Mouse (Mus musculus) inflammation-experienced regulatory T-cells (primary cell): Measurements from ENCODE around the gene Tmem234. TPM values are rescaled to one million over a fixed set of nuclear protein-coding genes. Genes with fewer than 3 reads are reported as not detected.

ENCODE experiments used
- polyA plus RNA-seq, 2 experiments: library from polyadenylated mRNA; unstranded; fragments of 100-300 nt; shearing (Covaris generic); gene quantifications; one replicate each; pipeline ENCODE4 v1.2.1; 2017

Gene Tmem234
- polyA plus RNA-seq = 100 to 1,000 TPM; 197 to 198 TPM

DNA sequence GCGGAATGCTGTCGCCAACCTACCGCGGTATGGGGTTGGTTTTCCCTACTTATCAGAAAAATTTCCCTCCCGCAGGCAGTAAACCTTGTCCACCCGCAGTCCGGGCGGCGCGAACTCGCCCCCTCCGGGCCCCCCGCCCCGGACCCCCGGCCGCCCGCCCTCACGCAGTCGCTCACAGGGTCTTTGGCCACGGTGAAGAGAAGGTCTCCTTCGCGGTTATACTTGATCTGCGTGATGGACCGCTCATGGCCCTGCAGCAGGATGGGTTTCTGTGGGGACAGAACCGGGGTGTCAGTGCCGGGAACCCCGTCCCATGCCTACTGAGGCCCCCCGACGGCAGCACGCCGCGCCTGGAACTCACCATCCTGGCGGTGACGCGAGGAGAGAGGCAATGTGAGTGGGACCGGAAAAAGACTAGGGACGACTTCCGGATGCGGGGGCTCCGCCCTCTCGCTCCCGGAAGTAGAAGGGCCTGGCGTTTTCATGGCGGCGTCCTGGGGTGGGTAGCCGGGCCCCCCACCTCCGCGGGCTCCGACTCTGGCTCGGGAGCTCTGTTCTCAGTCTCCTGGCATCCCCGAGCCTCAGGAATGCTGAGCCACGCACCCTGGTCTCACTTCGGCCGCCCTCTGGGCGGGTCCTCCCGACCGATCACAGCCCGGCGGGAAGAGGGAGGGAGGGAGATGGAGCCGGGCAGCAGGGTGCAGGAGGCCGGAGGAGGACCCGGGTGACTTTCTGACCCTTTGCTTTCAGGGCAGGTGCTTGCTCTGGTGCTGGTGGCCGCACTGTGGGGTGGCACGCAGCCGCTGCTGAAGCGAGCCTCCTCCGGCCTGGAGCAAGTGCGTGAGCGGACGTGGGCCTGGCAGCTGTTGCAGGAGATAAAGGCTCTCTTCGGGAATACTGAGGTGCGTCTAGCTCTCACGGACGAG lies at the start of gene Tmem234, which contains the start of gene Eif3i:
Gene Tmem234 (plus strand): TSS at position 436 of the 926 bp plus-strand sequence.
Gene Eif3i (minus strand): TSS at position 416 of the 926 bp plus-strand sequence.

DNA sequence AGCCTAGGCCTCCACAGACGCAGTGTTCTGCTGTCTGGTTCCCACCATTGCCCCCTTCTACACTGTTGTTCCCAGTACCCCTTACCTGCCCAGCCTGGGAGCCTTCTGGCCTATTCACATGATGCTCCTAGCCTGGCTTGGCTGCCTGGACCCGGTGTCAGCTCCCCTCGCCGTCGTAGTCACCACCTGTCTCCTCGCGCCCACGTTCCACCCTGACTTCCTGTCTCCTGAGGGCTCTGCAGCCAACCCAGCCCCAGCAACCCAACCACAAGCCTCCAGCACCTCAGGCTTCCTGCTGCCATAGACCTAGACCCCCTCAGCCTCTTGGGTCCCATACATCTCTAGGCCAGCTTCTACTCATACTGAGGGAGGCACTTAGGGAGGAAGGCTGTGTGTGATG lies 27.0 kb upstream of the Tmem234 start, which contains the start of gene Lck:
Gene Lck (minus strand): TSS at position 212 of the 400 bp plus-strand sequence.

DNA sequence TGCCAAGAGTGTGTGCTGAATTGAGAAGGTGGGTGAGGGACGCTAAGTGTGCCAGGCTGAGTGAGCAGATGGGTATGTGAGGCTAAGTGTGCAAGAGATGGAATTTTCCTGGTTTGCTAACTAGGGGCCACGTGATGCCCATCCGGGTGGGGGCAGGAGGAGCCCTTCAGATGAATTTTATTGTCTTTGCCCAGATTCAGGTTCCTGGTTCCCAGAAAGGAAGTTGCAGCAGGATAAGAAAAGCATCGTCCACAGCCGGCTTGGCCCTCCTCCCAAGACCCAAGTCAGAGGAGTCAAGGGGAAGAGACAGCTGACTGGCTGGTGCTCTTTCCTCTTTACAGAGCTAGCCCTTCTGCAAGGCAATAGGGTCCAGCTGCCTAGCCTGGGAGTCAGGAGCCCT lies 22.0 kb upstream of the Tmem234 start, which contains the start of gene Fam167b:
Gene Fam167b (minus strand): TSS at position 84 of the 400 bp plus-strand sequence.

DNA sequence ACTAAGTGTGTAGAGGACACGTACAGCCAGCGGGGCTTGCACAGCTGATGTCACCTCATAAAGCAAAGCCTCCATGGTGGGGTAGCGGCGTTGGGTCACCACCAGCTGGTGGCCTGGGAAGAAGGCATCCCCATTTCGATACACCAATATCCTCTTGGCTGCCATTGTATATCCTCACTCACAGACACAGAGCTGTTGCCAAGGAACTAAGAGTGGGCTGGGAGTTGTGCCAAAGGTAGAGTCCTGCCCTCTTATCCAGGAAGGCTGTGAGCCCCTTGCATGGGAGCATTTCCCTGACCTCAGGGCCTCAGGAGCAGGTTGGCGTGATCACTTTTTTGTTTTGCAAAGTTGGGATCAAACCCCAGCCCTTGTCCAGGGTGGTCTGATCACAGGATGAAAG lies 13.6 kb downstream of the Tmem234 start, which contains the start of gene Dcdc2b:
Gene Dcdc2b (minus strand): TSS at position 165 of the 400 bp plus-strand sequence.

DNA sequence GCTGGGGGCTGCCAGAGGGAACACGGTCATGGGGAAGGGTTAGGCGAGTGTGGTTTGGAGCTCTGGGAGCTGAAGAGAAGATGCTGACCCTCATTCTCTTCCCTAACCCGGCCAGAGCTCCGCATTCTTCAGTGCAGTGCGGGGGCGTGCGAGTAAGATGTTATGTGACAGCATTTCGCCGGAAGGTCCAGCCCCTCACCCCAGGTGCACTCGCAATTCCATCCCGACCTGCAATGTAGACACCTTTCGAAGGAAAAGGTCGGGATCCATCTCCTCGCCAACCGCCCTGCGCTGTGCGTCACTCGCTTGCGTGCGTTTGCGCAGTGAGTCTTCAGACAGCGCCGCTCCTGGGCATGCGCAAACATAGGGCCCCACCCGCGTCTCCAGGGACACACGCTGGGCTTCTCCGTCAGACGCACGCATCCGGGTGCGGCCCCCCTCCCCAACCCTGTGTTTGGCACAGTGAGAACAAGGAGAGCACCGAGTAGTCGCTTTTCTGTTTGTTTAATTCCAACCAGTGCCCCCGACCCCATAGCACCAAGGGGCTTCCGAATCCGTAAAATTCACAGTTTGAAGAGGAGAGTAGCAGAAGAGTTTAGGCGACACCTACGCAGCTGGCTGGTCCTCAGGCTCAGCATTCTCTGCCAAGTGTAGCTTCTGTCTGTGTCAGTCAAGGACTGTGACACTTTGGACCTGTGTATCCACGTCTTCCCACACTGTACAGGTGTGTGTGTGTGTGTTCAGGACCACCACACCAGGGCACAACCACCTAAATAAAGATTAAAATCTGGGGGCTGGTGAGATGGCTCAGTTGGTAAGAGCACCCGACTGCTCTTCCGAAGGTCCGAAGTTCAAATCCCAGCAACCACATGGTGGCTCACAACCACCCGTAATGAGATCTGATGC lies 18.6 kb downstream of the Tmem234 start, which contains the start of gene Iqcc:
Gene Iqcc (minus strand): TSS at position 314 of the 906 bp plus-strand sequence.

DNA sequence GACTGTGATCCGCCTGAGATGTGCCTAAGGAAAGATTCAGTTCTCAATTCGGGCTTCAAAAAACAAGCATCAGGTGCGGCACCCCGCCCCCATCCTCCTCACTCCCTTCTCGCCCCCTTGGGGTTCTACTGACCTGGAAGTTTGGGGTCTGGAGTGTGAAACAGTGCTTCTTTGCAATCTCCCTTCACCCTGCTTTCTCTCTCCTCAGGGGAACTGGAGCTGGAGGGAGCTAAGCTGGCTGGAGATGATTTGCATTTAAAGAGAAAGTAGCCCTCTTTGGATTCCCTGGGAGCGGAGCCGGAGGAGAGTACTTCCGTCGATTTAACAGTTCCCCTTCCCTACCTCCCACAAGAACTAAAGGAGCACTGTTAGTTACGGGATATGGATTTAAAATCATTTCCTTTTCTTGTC lies 23.2 kb downstream of the Tmem234 start, which contains the start of gene Ccdc28b:
Gene Ccdc28b (minus strand): TSS at position 267 of the 411 bp plus-strand sequence.

DNA sequence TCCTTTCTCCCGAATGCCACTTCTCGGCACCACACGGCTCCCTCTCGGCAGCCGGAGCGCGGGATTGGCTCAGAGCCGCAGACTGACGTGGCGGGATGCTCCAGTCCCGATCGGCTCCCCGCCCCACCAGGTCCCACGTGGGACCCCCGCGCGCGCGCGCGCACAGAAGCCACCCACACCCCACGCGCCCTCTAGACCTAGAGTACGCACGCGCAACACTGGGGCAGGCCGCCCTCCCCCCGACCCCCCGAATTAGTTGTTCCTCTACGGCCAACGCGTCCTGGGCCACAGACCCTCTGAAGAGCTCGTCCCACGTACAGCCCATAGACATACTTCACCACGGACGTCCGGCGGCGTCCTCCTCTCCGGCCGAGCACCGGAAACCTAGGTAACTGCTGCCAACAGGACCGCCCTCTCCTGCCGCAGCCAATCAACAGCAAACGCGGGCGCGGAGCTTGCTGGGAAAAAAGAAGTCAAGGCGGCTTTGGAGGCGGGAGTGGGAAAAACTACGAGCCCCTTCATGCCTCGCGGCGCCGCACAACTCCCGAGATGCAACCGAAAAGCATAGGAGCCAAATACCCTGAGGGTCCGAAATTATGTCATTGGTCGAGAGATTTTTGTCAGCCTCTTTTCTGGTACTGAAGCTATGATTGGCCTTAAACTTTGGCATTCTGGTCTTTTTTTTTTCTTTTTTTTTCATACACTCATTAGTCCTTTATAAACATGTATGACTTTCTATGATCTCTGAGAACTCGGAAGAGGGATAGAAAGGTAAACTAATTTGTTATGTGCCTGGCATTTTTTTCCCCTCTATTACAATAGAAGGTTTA lies 40.4 kb downstream of the Tmem234 start, which contains the start of gene Txlna:
Gene Txlna (minus strand): TSS at position 428 of the 830 bp plus-strand sequence.

DNA sequence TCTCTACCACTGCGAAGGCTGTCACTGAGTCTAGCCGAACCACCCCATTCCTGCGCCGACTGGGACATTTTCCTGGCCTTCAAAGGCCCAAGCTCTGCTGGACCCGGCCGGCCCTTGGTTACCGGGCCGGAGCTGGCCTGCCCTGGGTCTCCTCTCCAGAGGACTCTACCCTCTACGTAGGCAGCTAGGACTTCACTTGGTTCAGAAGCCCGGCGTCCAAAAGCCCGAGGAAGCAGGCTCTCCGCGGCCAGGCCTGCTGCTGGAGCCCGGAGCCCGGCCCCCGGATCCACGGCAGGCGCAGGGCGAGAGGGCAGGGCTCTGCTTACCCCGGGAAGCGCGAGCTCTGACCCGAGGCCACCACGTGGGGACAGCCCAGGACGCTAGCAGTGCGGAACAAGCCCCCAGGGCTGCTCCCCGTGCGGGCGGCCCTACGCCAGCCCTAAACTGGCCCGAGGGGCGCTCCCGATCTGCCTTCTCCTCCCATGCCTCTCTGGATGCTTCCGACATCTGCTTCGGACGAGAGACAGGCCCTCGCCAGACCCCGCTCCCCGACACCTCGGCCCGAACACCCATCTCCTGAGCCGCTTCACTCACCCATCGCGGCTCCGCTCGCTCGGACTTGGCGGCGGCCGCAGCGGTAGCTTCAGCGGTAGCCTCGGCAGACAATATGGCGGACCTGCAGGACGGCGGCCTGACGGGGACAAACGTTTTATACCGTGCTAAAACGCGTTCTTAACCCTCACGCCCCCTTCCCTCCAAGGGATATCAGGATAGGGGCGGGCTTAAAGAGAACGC lies 71.8 kb downstream of the Tmem234 start, which contains the start of gene Kpna6:
Gene Kpna6 (minus strand): TSS at position 685 of the 795 bp plus-strand sequence.

Other genes starting within 250 kb of the Tmem234 start
- 10 to 100 TPM; 10.9 to 17.0 TPM for gene Zbtb8a, start 222.6 kb upstream of the Tmem234 start, polyA plus RNA-seq
- under 1 TPM; 0.05 to 0.15 TPM for gene Zbtb8b, start 159.8 kb upstream of the Tmem234 start, polyA plus RNA-seq
- gene Bsdc1, start 139.1 kb upstream of the Tmem234 start, polyA plus RNA-seq = 10 to 100 TPM; 32.3 to 41.6 TPM
- gene Tssk3, start 109.6 kb upstream of the Tmem234 start, polyA plus RNA-seq = under 1 TPM in 1 of 2 experiments, not detected in 1; 0.12 TPM
- gene Fam229a, start 109.5 kb upstream of the Tmem234 start, polyA plus RNA-seq = under 1 TPM in 1 of 2 experiments, not detected in 1; 0.67 TPM
- 10 to 100 TPM; 35.3 to 36.6 TPM for gene Marcksl1, start 87.1 kb upstream of the Tmem234 start, polyA plus RNA-seq
- gene Hdac1, start 58.0 kb upstream of the Tmem234 start, polyA plus RNA-seq = 100 to 1,000 TPM; 277 to 296 TPM
- 1,000 to 10,000 TPM; 1,474 to 1,514 TPM for gene Lck, start 27.0 kb upstream of the Tmem234 start, polyA plus RNA-seq
- under 1 TPM; 0.42 to 0.60 TPM for gene Fam167b, start 22.1 kb upstream of the Tmem234 start, polyA plus RNA-seq
- gene Eif3i, start within 50 bp of the Tmem234 start, polyA plus RNA-seq = 100 to 1,000 TPM; 175 to 192 TPM
- 1 to 10 TPM; 3.3 to 5.4 TPM for gene Dcdc2b, start 13.6 kb downstream of the Tmem234 start, polyA plus RNA-seq
- gene Iqcc, start 18.4 kb downstream of the Tmem234 start, polyA plus RNA-seq = 10 to 100 TPM; 30.2 to 39.2 TPM
- gene Ccdc28b, start 23.3 kb downstream of the Tmem234 start, polyA plus RNA-seq = 10 to 100 TPM; 41.9 to 47.5 TPM
- 10 to 100 TPM; 59.2 to 70.3 TPM for gene Txlna, start 40.4 kb downstream of the Tmem234 start, polyA plus RNA-seq
- gene Kpna6, start 72.1 kb downstream of the Tmem234 start, polyA plus RNA-seq = 10 to 100 TPM; 20.0 to 21.9 TPM
- 10 to 100 TPM; 19.2 to 20.0 TPM for gene Tmem39b, start 96.2 kb downstream of the Tmem234 start, polyA plus RNA-seq
- 100 to 1,000 TPM; 154 to 160 TPM for gene Khdrbs1, start 141.6 kb downstream of the Tmem234 start, polyA plus RNA-seq
- 100 to 1,000 TPM; 419 to 434 TPM for gene Ptp4a2, start 210.6 kb downstream of the Tmem234 start, polyA plus RNA-seq